Mouse (Mus musculus) neural tube, embryonic 13.5 days (tissue): ENCODE data around the gene Mrpl45. TPM values are rescaled to one million over a fixed set of nuclear protein-coding genes. Genes with fewer than 3 reads are reported as not detected.

Experiments used
- ATAC-seq: fragments of 200-750 bp; cut with Nextera tagmentation; 2 replicates; pipeline ENCODE4 v1.8.0; 2017; ENCODE audit warnings: low read depth, mild to moderate bottlenecking, moderate TSS enrichment, moderate library complexity
- H3K27ac ChIP-seq: fragments of 300-500 bp; sonication (generic); replicated peaks from 2 replicates; pipeline ENCODE4 v1.5.1; 2015; ENCODE audit warnings: moderate library complexity, mild to moderate bottlenecking, inconsistent platforms
- H3K27me3 ChIP-seq: fragments of 300-500 bp; sonication (generic); 2 replicates; pipeline ENCODE4 v1.6.1; 2015; ENCODE audit warnings: mild to moderate bottlenecking, inconsistent platforms
- H3K36me3 ChIP-seq: fragments of 300-500 bp; sonication (generic); 2 replicates; pipeline ENCODE4 v1.6.1; 2015; ENCODE audit warnings: mild to moderate bottlenecking, inconsistent platforms
- H3K4me1 ChIP-seq: fragments of 300-500 bp; sonication (generic); replicated peaks from 2 replicates; pipeline ENCODE4 v1.6.1; 2015; ENCODE audit warnings: inconsistent platforms
- H3K4me2 ChIP-seq: fragments of 300-500 bp; sonication (generic); 2 replicates; pipeline ENCODE4 v1.6.1; 2015; ENCODE audit warnings: inconsistent platforms, mild to moderate bottlenecking, moderate library complexity
- H3K4me3 ChIP-seq: fragments of 300-500 bp; sonication (generic); 2 replicates; pipeline ENCODE4 v1.5.1; 2015; ENCODE audit warnings: mild to moderate bottlenecking, inconsistent platforms
- H3K9ac ChIP-seq: fragments of 300-500 bp; sonication (generic); 2 replicates; pipeline ENCODE4 v1.6.1; 2015; ENCODE audit warnings: moderate library complexity, mild to moderate bottlenecking, inconsistent platforms
- H3K9me3 ChIP-seq: fragments of 300-500 bp; sonication (generic); 2 replicates; pipeline ENCODE4 v1.6.1; 2016; ENCODE audit warnings: inconsistent platforms
- WGBS: fragments of 180-500 bp; shearing (Covaris S2); methylation state at CpG from one replicate; pipeline ENCODE4 v1.1.7; 2015; 5-methylcytosine and 5-hydroxymethylcytosine counted together
- polyA plus RNA-seq: library from polyadenylated mRNA; unstranded; fragments of >200 nt; fragmentation: Nextera tagmentation; extraction: Ambion mirVana; gene quantifications from 2 replicates; pipeline ENCODE4 v1.2.1, GENCODE M21; 2015

Mrpl45 gene
- polyA plus RNA-seq, 1 experiment from 2014 or later, result 43.8 TPM

- ATAC-seq, result no peak
- no peaks in the 10 kb centered on the region for H3K9me3 ChIP-seq
- peaks cover 14% of the 10 kb centered on the region for H3K4me1 ChIP-seq
- no peak overlapping the region for H3K27ac ChIP-seq
- no peak overlapping the region for H3K4me3 ChIP-seq
- 0 out of 2 replicates have a peak, but pooled peaks cover 3% of the 10 kb centered on the region for H3K27me3 ChIP-seq
- H3K36me3 ChIP-seq, result no peaks in the 10 kb centered on the region
- WGBS, result 89% methylated on average over 12 of the region's 12 CpGs
- no peak overlapping the region for H3K4me2 ChIP-seq
- no peak overlapping the region for H3K9ac ChIP-seq
Observed at GRCm38 (mm10) chr11:97337363-97337762, 21.8 kb downstream of the Mrpl45 start.

- H3K27me3 ChIP-seq, result 0 out of 2 replicates have a peak, but pooled peaks cover 3% of the 10 kb centered on the region
- no peak overlapping the region for H3K4me3 ChIP-seq
- peaks cover 12% of the 10 kb centered on the region for H3K4me1 ChIP-seq
- H3K9ac ChIP-seq, result no peak overlapping the region
- 0 out of 2 replicates have a peak overlapping the region, but pooled peaks have one; percentile 20 for H3K4me2 ChIP-seq
- ATAC-seq, result 0 out of 2 replicates have a peak, but pooled peaks have one; percentile 43
- WGBS, result 60% methylated on average over 21 of the region's 21 CpGs
- no peaks in the 10 kb centered on the region for H3K36me3 ChIP-seq
- H3K9me3 ChIP-seq, result no peaks in the 10 kb centered on the region
- 0 out of 2 replicates have a peak overlapping the region, but pooled peaks have one; percentile 11 for H3K27ac ChIP-seq
Observed at GRCm38 (mm10) chr11:97338302-97338976, 22.9 kb downstream of the Mrpl45 start.

- H3K27ac ChIP-seq, result 0 out of 2 replicates have a peak overlapping the region, but pooled peaks have one; percentile 11
- WGBS, result 49% methylated on average over 17 of the region's 17 CpGs
Observed at GRCm38 (mm10) chr11:97338977-97339315, 23.4 kb downstream of the Mrpl45 start.

GRCm38 (mm10) chr11:97343175-97343574, 27.7 kb downstream of the Mrpl45 start:
- ATAC-seq, result no peak
- H3K9ac ChIP-seq, result no peak overlapping the region
- WGBS, result 61% methylated on average over 8 of the region's 8 CpGs

More at GRCm38 (mm10) chr11:97338977-97339315, 23.4 kb downstream of the Mrpl45 start:
- peaks cover 12% of the 10 kb centered on the region for H3K4me1 ChIP-seq
- no peaks in the 10 kb centered on the region for H3K36me3 ChIP-seq
- peak overlapping the region; percentile 20; the same call in 1 of the 2 replicates for H3K4me2 ChIP-seq
- H3K9ac ChIP-seq, result no peak overlapping the region
- 0 out of 2 replicates have a peak, but pooled peaks have one; percentile 40 for ATAC-seq
- no peak overlapping the region for H3K4me3 ChIP-seq
- no peaks in the 10 kb centered on the region for H3K9me3 ChIP-seq
- 0 out of 2 replicates have a peak, but pooled peaks cover 3% of the 10 kb centered on the region for H3K27me3 ChIP-seq

GRCm38 (mm10) chr11:97343619-97344018, 28.1 kb downstream of the Mrpl45 start:
- H3K4me2 ChIP-seq, result no peak overlapping the region
- no peaks in the 10 kb centered on the region for H3K9me3 ChIP-seq
- no peak overlapping the region for H3K4me3 ChIP-seq
- peaks cover 5% of the 10 kb centered on the region for H3K4me1 ChIP-seq
- H3K36me3 ChIP-seq, result no peaks in the 10 kb centered on the region
- H3K27ac ChIP-seq, result no peak overlapping the region
- H3K9ac ChIP-seq, result no peak overlapping the region
- ATAC-seq, result no peak
- WGBS, result 34% methylated on average over 17 of the region's 17 CpGs
- H3K27me3 ChIP-seq, result no peaks in the 10 kb centered on the region

More at GRCm38 (mm10) chr11:97343175-97343574, 27.7 kb downstream of the Mrpl45 start:
- no peaks in the 10 kb centered on the region for H3K9me3 ChIP-seq
- H3K4me1 ChIP-seq, result peaks cover 10% of the 10 kb centered on the region
- no peak overlapping the region for H3K27ac ChIP-seq
- H3K27me3 ChIP-seq, result no peaks in the 10 kb centered on the region
- no peak overlapping the region for H3K4me3 ChIP-seq
- no peak overlapping the region for H3K4me2 ChIP-seq
- H3K36me3 ChIP-seq, result no peaks in the 10 kb centered on the region

GRCm38 (mm10) chr11:97345446-97345845, 29.9 kb downstream of the Mrpl45 start:
- H3K4me3 ChIP-seq, result no peak overlapping the region
- H3K27me3 ChIP-seq, result no peaks in the 10 kb centered on the region
- peaks cover 12% of the 10 kb centered on the region for H3K4me1 ChIP-seq
- H3K27ac ChIP-seq, result no peak overlapping the region
- no peak overlapping the region for H3K9ac ChIP-seq
- no peaks in the 10 kb centered on the region for H3K36me3 ChIP-seq
- no peaks in the 10 kb centered on the region for H3K9me3 ChIP-seq
- no peak for ATAC-seq
- 82% methylated on average over 10 of the region's 10 CpGs for WGBS
- H3K4me2 ChIP-seq, result no peak overlapping the region

- ATAC-seq, result no peak
- Histone ChIP-seq H3K9ac (no peak overlapping the region), H3K36me3 (no peaks in the 10 kb centered on the region), H3K4me1 (peaks cover 21% of the 10 kb centered on the region), H3K27ac (no peak overlapping the region), H3K4me2 (no peak overlapping the region), H3K9me3 (no peaks in the 10 kb centered on the region), H3K4me3 (no peak overlapping the region), H3K27me3 (no peaks in the 10 kb centered on the region)
- WGBS, result 80% methylated on average over 9 of the region's 9 CpGs
Observed at GRCm38 (mm10) chr11:97346383-97346782, 30.9 kb downstream of the Mrpl45 start.

GRCm38 (mm10) chr11:97347291-97347690, 31.8 kb downstream of the Mrpl45 start:
- Histone ChIP-seq H3K27me3 (no peaks in the 10 kb centered on the region), H3K9me3 (no peaks in the 10 kb centered on the region), H3K4me2 (no peak overlapping the region), H3K4me3 (no peak overlapping the region), H3K4me1 (peaks cover 30% of the 10 kb centered on the region), H3K9ac (no peak overlapping the region), H3K27ac (no peak overlapping the region), H3K36me3 (no peaks in the 10 kb centered on the region)
- WGBS, result 85% methylated on average over 9 of the region's 9 CpGs
- no peak for ATAC-seq

GRCm38 (mm10) chr11:97350035-97350434, 34.5 kb downstream of the Mrpl45 start:
- Histone ChIP-seq H3K36me3 (no peaks in the 10 kb centered on the region), H3K27ac (peak overlapping the region; percentile 81), H3K4me3 (no peak overlapping the region), H3K9me3 (no peaks in the 10 kb centered on the region), H3K4me1 (peaks cover 38% of the 10 kb centered on the region), H3K4me2 (no peak overlapping the region; the same call in 1 of the 2 replicates), H3K27me3 (no peaks in the 10 kb centered on the region), H3K9ac (0 out of 2 replicates have a peak overlapping the region, but pooled peaks have one; percentile 31)
- peak; percentile 69; the same call in 1 of the 2 replicates for ATAC-seq
- WGBS, result 0% methylated on average over 2 of the region's 2 CpGs

GRCm38 (mm10) chr11:97352027-97352684, 36.6 kb downstream of the Mrpl45 start, which contains the start of gene Gpr179:
Gene Gpr179 (minus strand): TSS chr11:97352077.
- ATAC-seq, result 0 out of 2 replicates have a peak, but pooled peaks have one; percentile 38
- peak within 1 kb of the TSS; percentile 81 for H3K27ac ChIP-seq
- WGBS, result 55% methylated on average over 3 of the region's 3 CpGs
- H3K9me3 ChIP-seq, result no peaks in the 10 kb centered on the region
- H3K4me1 ChIP-seq, result peaks cover 38% of the 10 kb centered on the region
- H3K36me3 ChIP-seq, result no peaks in the 10 kb centered on the region
- H3K9ac ChIP-seq, result 0 out of 2 replicates have a peak within 1 kb of the TSS, but pooled peaks have one; percentile 23
- H3K4me2 ChIP-seq, result no peak within 1 kb of the TSS
- no peaks in the 10 kb centered on the region for H3K27me3 ChIP-seq
- H3K4me3 ChIP-seq, result no peak within 1 kb of the TSS

GRCm38 (mm10) chr11:97352935-97353597, 37.5 kb downstream of the Mrpl45 start:
- Histone ChIP-seq H3K9ac (no peak overlapping the region), H3K9me3 (no peaks in the 10 kb centered on the region), H3K27me3 (no peaks in the 10 kb centered on the region), H3K4me3 (no peak overlapping the region), H3K4me2 (no peak overlapping the region), H3K4me1 (peaks cover 38% of the 10 kb centered on the region), H3K36me3 (no peaks in the 10 kb centered on the region), H3K27ac (no peak overlapping the region)
- WGBS, result 78% methylated on average over 4 of the region's 4 CpGs
- ATAC-seq, result no peak

- Histone ChIP-seq H3K4me2 (no peak overlapping the region), H3K9ac (no peak overlapping the region), H3K9me3 (no peaks in the 10 kb centered on the region), H3K4me1 (peaks cover 34% of the 10 kb centered on the region), H3K36me3 (no peaks in the 10 kb centered on the region), H3K27ac (no peak overlapping the region), H3K27me3 (no peaks in the 10 kb centered on the region), H3K4me3 (no peak overlapping the region)
- WGBS, result 85% methylated on average over 2 of the region's 2 CpGs
- ATAC-seq, result no peak
Observed at GRCm38 (mm10) chr11:97354646-97355045, 39.1 kb downstream of the Mrpl45 start.
